Mouse (Mus musculus) lung, postnatal 0 days (tissue): ENCODE data around the gene Tnfrsf21. TPM values are rescaled to one million over a fixed set of nuclear protein-coding genes. Genes with fewer than 3 reads are reported as not detected.
A peak's percentile ranks its signal among the peaks of the same experiment; 100 is the strongest.

Source experiments
- ATAC-seq: fragments of 200-750 bp; cut with Nextera tagmentation; 2 replicates; pipeline ENCODE4 v1.8.0; 2017; ENCODE audit warnings: moderate library complexity
- DNase-seq: peaks from one replicate; pipeline ENCODE4 v3.0.0-alpha.2; 2016; ENCODE audit warnings: low spot score
- H3K27ac ChIP-seq: fragments of 300-500 bp; sonication (generic); 2 replicates; pipeline ENCODE4 v1.5.1; 2014; ENCODE audit warnings: antibody characterized with exemption, mild to moderate bottlenecking, low read length, mixed read lengths
- H3K27me3 ChIP-seq: fragments of 300-500 bp; sonication (generic); replicated peaks from 2 replicates; pipeline ENCODE4 v1.6.1; 2014; ENCODE audit warnings: low read length, mixed read lengths; ENCODE audit not compliant: insufficient read depth
- H3K36me3 ChIP-seq: fragments of 300-500 bp; sonication (generic); 2 replicates; pipeline ENCODE4 v1.6.1; 2014; ENCODE audit warnings: low read length, mixed read lengths; ENCODE audit not compliant: insufficient read depth
- H3K4me1 ChIP-seq: fragments of 300-500 bp; sonication (generic); 2 replicates; pipeline ENCODE4 v1.6.1; 2014; ENCODE audit warnings: antibody characterized with exemption, low read depth, low read length, mixed read lengths; ENCODE audit not compliant: insufficient read depth
- H3K4me2 ChIP-seq: fragments of 300-500 bp; sonication (generic); replicated peaks from 2 replicates; pipeline ENCODE4 v1.6.1; 2014; ENCODE audit warnings: low read depth, mild to moderate bottlenecking, low read length, moderate library complexity, mixed read lengths
- H3K4me3 ChIP-seq: fragments of 300-500 bp; sonication (generic); 2 replicates; pipeline ENCODE4 v1.5.1; 2014; ENCODE audit warnings: low read depth, low read length
- H3K9ac ChIP-seq: fragments of 300-500 bp; sonication (generic); replicated peaks from 2 replicates; pipeline ENCODE4 v1.6.1; 2014; ENCODE audit warnings: low read depth, mild to moderate bottlenecking
- H3K9me3 ChIP-seq: fragments of 300-500 bp; sonication (generic); 2 replicates; pipeline ENCODE4 v1.6.1; 2016; ENCODE audit warnings: low read length, mixed read lengths
- CTCF ChIP-seq: IDR thresholded peaks from 2 replicates; pipeline ENCODE4 v1.5.1; 2016; ENCODE audit warnings: antibody characterized with exemption, mild to moderate bottlenecking
- EP300 ChIP-seq: IDR thresholded peaks from 2 replicates; pipeline ENCODE4 v1.6.1; 2016; ENCODE audit warnings: antibody characterized with exemption, mild to moderate bottlenecking, control low read depth
- WGBS: fragments of 180-500 bp; shearing (Covaris S2); extraction: QIAGEN DNeasy Blood & Tissue Kit; methylation state at CpG from one replicate; pipeline ENCODE4 v1.1.7; 2014; 5-methylcytosine and 5-hydroxymethylcytosine counted together
- polyA plus RNA-seq: library from polyadenylated mRNA; unstranded; fragments of >200 nt; fragmentation: Nextera tagmentation; extraction: Ambion mirVana; gene quantifications from 2 replicates; pipeline ENCODE4 v1.2.1, GENCODE M21; 2015

Tnfrsf21 gene
- polyA plus RNA-seq, 1 experiment from 2014 or later: 40.2 TPM

GRCm38 (mm10) chr17:43076801-43077493, 60.6 kb downstream of the Tnfrsf21 start:
- Histone ChIP-seq H3K9me3 (no peaks in the 10 kb centered on the region), H3K4me3 (no peak overlapping the region), H3K27me3 (no peaks in the 10 kb centered on the region), H3K27ac (peak overlapping the region; percentile 66), H3K36me3 (no peaks in the 10 kb centered on the region), H3K4me2 (peak overlapping the region; percentile 33; the same call in 1 of the 2 replicates), H3K9ac (0 out of 2 replicates have a peak overlapping the region, but pooled peaks have one; percentile 19), H3K4me1 (peaks cover 11% of the 10 kb centered on the region; the same call in 1 of the 2 replicates)
- peak; percentile 89 for ATAC-seq
- TF ChIP-seq CTCF: no peak
- 0 out of 2 replicates have a peak, but pooled peaks have one; percentile 32 for TF ChIP-seq EP300
- 16% methylated on average over 18 of the region's 18 CpGs for WGBS
- peak; percentile 91 for DNase-seq

- DNase-seq (no peak), ATAC-seq (no peak)
- Histone ChIP-seq H3K4me2 (peak overlapping the region; percentile 33; the same call in 1 of the 2 replicates), H3K4me3 (no peak overlapping the region), H3K4me1 (peaks cover 11% of the 10 kb centered on the region; the same call in 1 of the 2 replicates), H3K9me3 (no peaks in the 10 kb centered on the region), H3K36me3 (no peaks in the 10 kb centered on the region), H3K9ac (0 out of 2 replicates have a peak overlapping the region, but pooled peaks have one; percentile 19), H3K27ac (peak overlapping the region; percentile 66), H3K27me3 (no peaks in the 10 kb centered on the region)
- WGBS: 56% methylated on average over 4 of the region's 4 CpGs
- TF ChIP-seq EP300 (no peak), CTCF (no peak)
These were observed 61.2 kb downstream of the Tnfrsf21 start for GRCm38 (mm10) chr17:43077540-43077939.

GRCm38 (mm10) chr17:43081225-43081624, 64.9 kb downstream of the Tnfrsf21 start:
- no peaks in the 10 kb centered on the region for H3K9me3 ChIP-seq
- WGBS: 57% methylated on average over 5 of the region's 5 CpGs
- DNase-seq (peak; percentile 39), ATAC-seq (peak; percentile 15; the same call in 1 of the 2 replicates)
- H3K27ac ChIP-seq: no peak overlapping the region
- no peaks in the 10 kb centered on the region for H3K27me3 ChIP-seq
- peaks cover 8% of the 10 kb centered on the region; the same call in 1 of the 2 replicates for H3K4me1 ChIP-seq
- peaks cover 5% of the 10 kb centered on the region; the same call in 1 of the 2 replicates for H3K36me3 ChIP-seq
- no peak overlapping the region for H3K9ac ChIP-seq
- TF ChIP-seq CTCF (no peak), EP300 (peak; percentile 32; the same call in 1 of the 2 replicates)
- H3K4me3 ChIP-seq: no peak overlapping the region
- no peak overlapping the region for H3K4me2 ChIP-seq

- Histone ChIP-seq H3K4me1 (no peaks in the 10 kb centered on the region), H3K4me2 (no peak overlapping the region), H3K9me3 (no peaks in the 10 kb centered on the region), H3K27ac (no peak overlapping the region), H3K27me3 (no peaks in the 10 kb centered on the region), H3K36me3 (peaks cover 5% of the 10 kb centered on the region; the same call in 1 of the 2 replicates), H3K4me3 (no peak overlapping the region), H3K9ac (no peak overlapping the region)
- DNase-seq (no peak), ATAC-seq (no peak)
- WGBS: 81% methylated on average over 6 of the region's 6 CpGs
- TF ChIP-seq EP300: no peak
- no peak for TF ChIP-seq CTCF
These were observed 73.1 kb downstream of the Tnfrsf21 start for GRCm38 (mm10) chr17:43089496-43089895.

- no peak for TF ChIP-seq EP300
- TF ChIP-seq CTCF: no peak
- H3K36me3 ChIP-seq: no peaks in the 10 kb centered on the region
- DNase-seq (no peak), ATAC-seq (no peak)
- 86% methylated on average over 3 of the region's 3 CpGs for WGBS
- no peak overlapping the region for H3K4me2 ChIP-seq
- no peaks in the 10 kb centered on the region for H3K9me3 ChIP-seq
- H3K9ac ChIP-seq: no peak overlapping the region
- no peaks in the 10 kb centered on the region for H3K27me3 ChIP-seq
- no peak overlapping the region for H3K4me3 ChIP-seq
- H3K4me1 ChIP-seq: no peaks in the 10 kb centered on the region
- H3K27ac ChIP-seq: no peak overlapping the region
These were observed 74.8 kb downstream of the Tnfrsf21 start for GRCm38 (mm10) chr17:43090948-43091724.

- TF ChIP-seq CTCF: no peak
- TF ChIP-seq EP300: no peak
- H3K4me3 ChIP-seq: no peak overlapping the region
- 28% methylated on average over 8 of the region's 8 CpGs for WGBS
- H3K27me3 ChIP-seq: no peaks in the 10 kb centered on the region
- no peaks in the 10 kb centered on the region for H3K4me1 ChIP-seq
- H3K9me3 ChIP-seq: no peaks in the 10 kb centered on the region
- no peak overlapping the region for H3K27ac ChIP-seq
- H3K36me3 ChIP-seq: no peaks in the 10 kb centered on the region
- DNase-seq: no peak
- no peak for ATAC-seq
- H3K9ac ChIP-seq: no peak overlapping the region
- H3K4me2 ChIP-seq: no peak overlapping the region
These were observed 76.1 kb downstream of the Tnfrsf21 start for GRCm38 (mm10) chr17:43092280-43092995.
